Mouse (Mus musculus): ENCODE measurements at regions not wholly inside any gene's neighbourhood (a gene's known extent, or its start where the extent isn't known, plus 50 kb on each side); places are given as distances from the start of the nearest gene placed in this dataset.

DNA sequence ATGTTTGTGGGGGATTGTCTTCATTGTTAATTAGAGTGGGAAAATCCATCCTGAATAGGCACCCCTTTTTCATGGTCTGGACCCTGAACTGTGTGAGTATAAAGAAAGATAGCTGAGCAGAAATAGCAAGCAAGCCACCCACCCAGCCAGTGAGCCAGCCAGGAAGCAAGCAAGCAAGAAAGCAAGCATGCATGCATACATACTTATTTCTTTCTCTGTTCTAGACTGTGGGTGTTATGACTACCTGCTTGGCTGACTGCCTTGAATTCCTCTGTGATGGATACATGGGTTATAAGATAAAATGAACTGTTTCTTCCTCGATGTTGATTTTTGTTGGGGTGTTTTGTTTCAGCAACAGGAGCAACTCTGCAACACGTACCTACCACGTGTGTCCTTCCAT is 385.8 kb downstream of the Pmp22 start:
- no peaks in the 10 kb centered on the region for H3K36me3 ChIP-seq
- H3K27me3 ChIP-seq = no peaks in the 10 kb centered on the region
- peaks cover 6% of the 10 kb centered on the region for H3K9me3 ChIP-seq
- no peak overlapping the region for H3K9ac ChIP-seq (replicated peaks)
- no peak overlapping the region for H3K4me3 ChIP-seq
- H3K27ac ChIP-seq (replicated peaks) = no peak overlapping the region
- ATAC-seq (replicated peaks) = no peak
- H3K4me2 ChIP-seq (replicated peaks) = no peak overlapping the region
- WGBS = 92% methylated on average over 3 of the region's 3 CpGs
- peaks cover 11% of the 10 kb centered on the region; the same call in 1 of the 2 replicates for H3K4me1 ChIP-seq

DNA sequence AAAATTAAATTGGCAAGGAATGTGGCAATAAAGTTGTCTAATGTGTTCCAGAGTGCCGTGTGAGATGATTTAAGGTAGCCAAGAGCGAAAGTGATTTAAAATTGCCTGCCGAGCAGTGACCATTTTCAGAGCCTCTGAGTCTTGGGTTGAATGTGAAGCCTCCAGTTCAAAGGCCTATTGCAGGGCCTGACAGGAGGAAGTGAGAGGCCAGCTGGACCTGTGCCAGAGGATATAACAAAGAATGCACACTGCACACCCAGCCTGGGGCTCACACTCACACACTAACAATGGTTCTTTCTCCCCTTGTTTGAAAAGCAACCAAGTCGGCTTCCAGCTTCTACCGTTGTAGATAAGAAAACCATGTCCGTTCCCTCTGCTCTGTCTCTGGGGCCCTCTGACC is 390.1 kb downstream of the Pmp22 start:
- no peaks in the 10 kb centered on the region for H3K27me3 ChIP-seq
- H3K9ac ChIP-seq (replicated peaks) = no peak overlapping the region
- H3K4me3 ChIP-seq = no peak overlapping the region
- H3K9me3 ChIP-seq = no peaks in the 10 kb centered on the region; the same call in 1 of the 2 replicates
- no peak overlapping the region for H3K4me2 ChIP-seq (replicated peaks)
- WGBS = 25% methylated on average over 6 of the region's 6 CpGs
- no peak overlapping the region for H3K27ac ChIP-seq (replicated peaks)
- ATAC-seq (replicated peaks) = no peak; the same call in 1 of the 2 replicates
- H3K36me3 ChIP-seq = no peaks in the 10 kb centered on the region
- peaks cover 11% of the 10 kb centered on the region; the same call in 1 of the 2 replicates for H3K4me1 ChIP-seq

DNA sequence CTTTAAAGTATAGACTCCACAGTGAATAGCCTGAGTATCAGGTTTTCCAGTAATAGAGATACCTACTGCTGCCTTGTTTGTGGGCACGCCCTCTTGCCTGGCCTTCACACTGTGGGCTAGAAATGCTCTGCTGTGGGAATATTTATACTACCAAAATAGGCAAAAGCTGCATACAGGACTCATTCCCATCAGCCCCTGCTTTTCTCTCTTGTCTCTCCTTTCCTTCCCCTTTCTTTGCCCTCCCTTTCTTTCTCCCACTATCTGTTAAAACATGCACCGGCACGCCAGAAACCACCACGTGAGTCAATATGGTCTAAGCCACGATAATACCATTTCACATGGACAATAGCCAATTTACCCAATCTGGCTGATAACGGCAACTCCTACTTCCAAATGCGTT is 395.5 kb downstream of the Pmp22 start:
- Histone ChIP-seq H3K9ac (replicated peaks) (no peak overlapping the region), H3K4me3 (no peak overlapping the region), H3K4me1 (peaks cover 22% of the 10 kb centered on the region), H3K36me3 (no peaks in the 10 kb centered on the region), H3K4me2 (replicated peaks) (no peak overlapping the region), H3K27me3 (no peaks in the 10 kb centered on the region), H3K27ac (replicated peaks) (no peak overlapping the region), H3K9me3 (no peaks in the 10 kb centered on the region)
- no peak for ATAC-seq (replicated peaks)
- WGBS = 25% methylated on average over 7 of the region's 7 CpGs

DNA sequence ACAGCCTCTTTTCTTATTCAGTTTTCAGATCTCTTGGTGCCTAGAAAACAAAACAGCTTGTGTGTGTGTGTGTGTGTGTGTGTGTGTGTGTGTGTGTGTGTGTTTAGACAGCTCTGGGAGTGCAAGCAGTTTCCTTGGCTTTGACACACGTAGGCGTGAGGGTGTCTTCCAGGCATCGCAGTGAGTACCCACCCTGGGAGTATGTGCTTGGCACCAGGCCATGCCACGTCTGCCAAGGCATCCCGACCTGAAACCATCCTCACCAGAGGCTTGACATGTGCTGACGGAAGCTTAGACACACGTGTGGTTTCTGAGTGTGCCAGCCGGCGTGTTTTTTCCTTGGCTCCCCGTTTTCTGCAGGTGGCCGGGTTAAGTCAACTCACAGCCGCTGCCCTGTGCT is 396.6 kb downstream of the Pmp22 start:
- H3K4me3 ChIP-seq = no peak overlapping the region
- H3K27ac ChIP-seq (replicated peaks) = 0 out of 2 replicates have a peak overlapping the region, but pooled peaks have one; percentile 13
- no peaks in the 10 kb centered on the region for H3K9me3 ChIP-seq
- H3K4me1 ChIP-seq = peaks cover 22% of the 10 kb centered on the region
- no peak; the same call in 1 of the 2 replicates for ATAC-seq (replicated peaks)
- WGBS = 55% methylated on average over 12 of the region's 12 CpGs
- H3K36me3 ChIP-seq = no peaks in the 10 kb centered on the region
- no peak overlapping the region for H3K4me2 ChIP-seq (replicated peaks)
- no peaks in the 10 kb centered on the region for H3K27me3 ChIP-seq
- H3K9ac ChIP-seq (replicated peaks) = no peak overlapping the region

DNA sequence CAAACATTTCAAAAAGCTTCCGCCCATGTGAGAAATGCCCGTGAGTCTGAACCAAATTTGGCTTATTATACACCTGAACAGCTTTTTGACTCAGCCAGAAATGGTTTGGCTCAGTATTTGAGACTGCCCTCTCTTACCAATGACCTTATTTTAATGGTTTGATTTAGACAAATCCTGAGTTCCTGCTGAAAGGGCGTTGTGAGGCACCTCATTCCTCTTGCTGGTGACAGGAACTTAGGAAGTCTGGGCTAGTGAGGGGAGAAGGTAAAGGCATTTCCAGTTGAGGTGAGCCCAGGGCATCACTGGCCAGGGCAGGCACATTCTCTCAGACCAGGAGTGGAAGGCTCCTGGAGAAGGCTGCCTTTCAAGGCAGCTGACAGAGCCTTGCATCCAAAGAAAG is 396.1 kb downstream of the Hs3st3b1 start:
- WGBS = 70% methylated on average over 3 of the region's 3 CpGs
- no peak overlapping the region for H3K9ac ChIP-seq (replicated peaks)
- H3K27ac ChIP-seq (replicated peaks) = no peak overlapping the region
- H3K27me3 ChIP-seq = no peaks in the 10 kb centered on the region
- no peaks in the 10 kb centered on the region for H3K36me3 ChIP-seq
- no peak overlapping the region for H3K4me3 ChIP-seq
- H3K4me1 ChIP-seq = peaks cover 22% of the 10 kb centered on the region
- H3K9me3 ChIP-seq = no peaks in the 10 kb centered on the region
- no peak overlapping the region for H3K4me2 ChIP-seq (replicated peaks)
- no peak for ATAC-seq (replicated peaks)

DNA sequence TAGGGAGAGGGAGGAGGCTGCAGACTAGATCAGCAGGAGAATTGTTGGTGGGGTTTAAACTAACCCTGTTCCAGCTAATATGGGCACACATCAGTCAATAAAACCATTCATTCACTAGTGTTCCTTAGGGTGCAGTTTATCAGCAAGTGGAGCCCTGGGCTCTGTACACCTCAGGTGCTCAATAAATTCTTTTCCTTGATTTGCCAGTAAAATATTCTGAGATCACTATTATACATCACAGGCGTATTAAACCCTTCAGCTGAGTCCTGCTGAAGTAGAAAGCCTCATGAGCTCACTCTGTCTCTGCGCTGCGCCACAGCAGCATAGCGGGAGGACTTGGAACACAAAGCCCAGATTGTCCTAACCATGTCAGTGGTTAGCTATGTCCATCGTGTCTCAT is 389.3 kb downstream of the Hs3st3b1 start:
- Histone ChIP-seq H3K9me3 (no peaks in the 10 kb centered on the region), H3K27me3 (no peaks in the 10 kb centered on the region), H3K4me2 (replicated peaks) (no peak overlapping the region), H3K9ac (replicated peaks) (no peak overlapping the region), H3K4me1 (0 out of 2 replicates have a peak, but pooled peaks cover 6% of the 10 kb centered on the region), H3K4me3 (no peak overlapping the region), H3K27ac (replicated peaks) (no peak overlapping the region), H3K36me3 (no peaks in the 10 kb centered on the region)
- 86% methylated on average over 5 of the region's 5 CpGs for WGBS
- no peak for ATAC-seq (replicated peaks)

DNA sequence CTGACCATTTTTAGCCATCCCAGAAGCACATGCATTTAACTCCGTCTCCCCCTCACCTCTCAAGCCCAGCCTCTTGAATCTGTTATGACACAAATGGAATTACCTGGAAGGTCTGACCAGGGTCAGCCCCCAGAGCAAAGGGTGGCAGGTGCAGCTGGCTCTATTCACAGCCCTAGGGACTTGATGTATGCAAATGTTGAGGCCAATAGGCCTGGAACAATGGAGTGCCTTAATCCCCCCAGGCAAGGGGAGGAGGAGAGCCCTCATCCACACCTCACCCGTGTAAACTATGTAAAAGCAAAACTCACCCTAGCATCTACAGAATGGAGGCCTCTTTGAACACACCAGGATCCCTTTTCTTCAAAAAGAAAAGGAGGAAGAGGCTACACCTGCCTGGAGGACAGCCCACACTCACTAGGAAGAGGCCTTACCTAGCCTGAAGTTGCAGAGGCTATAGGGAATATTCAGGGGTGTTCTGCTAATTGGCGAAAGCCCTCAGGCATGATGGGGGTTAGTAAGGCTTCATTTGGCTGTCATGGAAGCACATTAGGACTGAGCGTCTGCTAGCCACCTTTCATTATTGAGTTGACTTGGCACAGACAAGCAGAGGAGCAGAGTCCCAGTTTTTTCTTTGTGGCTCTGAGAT is 388.4 kb downstream of the Hs3st3b1 start:
- no peaks in the 10 kb centered on the region for H3K36me3 ChIP-seq
- H3K4me2 ChIP-seq (replicated peaks) = no peak overlapping the region
- H3K9ac ChIP-seq (replicated peaks) = no peak overlapping the region
- 26% methylated on average over 4 of the region's 4 CpGs for WGBS
- H3K4me1 ChIP-seq = 0 out of 2 replicates have a peak, but pooled peaks cover 6% of the 10 kb centered on the region
- H3K27me3 ChIP-seq = no peaks in the 10 kb centered on the region
- ATAC-seq (replicated peaks) = no peak
- no peaks in the 10 kb centered on the region for H3K9me3 ChIP-seq
- H3K4me3 ChIP-seq = no peak overlapping the region
- H3K27ac ChIP-seq (replicated peaks) = no peak overlapping the region

DNA sequence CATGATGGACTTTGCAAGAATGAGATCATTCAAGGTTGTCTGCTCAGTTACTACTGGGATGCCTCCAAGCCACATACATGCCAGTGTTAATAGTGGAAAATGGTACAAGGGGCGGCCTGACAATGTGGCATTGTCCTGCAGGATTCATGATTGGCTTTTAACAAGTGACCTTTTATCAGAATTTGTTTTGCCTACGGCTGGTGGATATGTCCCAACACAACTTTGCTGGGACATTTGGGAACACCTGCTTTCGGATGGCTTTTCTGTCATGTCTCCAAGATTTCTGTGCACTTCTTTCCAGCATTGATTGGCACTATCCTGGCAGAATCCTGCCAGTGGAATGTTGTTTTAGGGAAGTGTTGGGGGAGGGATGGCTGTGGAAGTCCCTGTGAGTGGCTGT is 384.4 kb downstream of the Hs3st3b1 start:
- no peak overlapping the region for H3K27ac ChIP-seq (replicated peaks)
- H3K9ac ChIP-seq (replicated peaks) = no peak overlapping the region
- no peaks in the 10 kb centered on the region for H3K27me3 ChIP-seq
- H3K4me2 ChIP-seq (replicated peaks) = no peak overlapping the region
- no peaks in the 10 kb centered on the region for H3K36me3 ChIP-seq
- no peak overlapping the region for H3K4me3 ChIP-seq
- WGBS = 75% methylated on average over 3 of the region's 3 CpGs
- no peak for ATAC-seq (replicated peaks)
- no peaks in the 10 kb centered on the region for H3K9me3 ChIP-seq
- H3K4me1 ChIP-seq = 0 out of 2 replicates have a peak, but pooled peaks cover 6% of the 10 kb centered on the region

DNA sequence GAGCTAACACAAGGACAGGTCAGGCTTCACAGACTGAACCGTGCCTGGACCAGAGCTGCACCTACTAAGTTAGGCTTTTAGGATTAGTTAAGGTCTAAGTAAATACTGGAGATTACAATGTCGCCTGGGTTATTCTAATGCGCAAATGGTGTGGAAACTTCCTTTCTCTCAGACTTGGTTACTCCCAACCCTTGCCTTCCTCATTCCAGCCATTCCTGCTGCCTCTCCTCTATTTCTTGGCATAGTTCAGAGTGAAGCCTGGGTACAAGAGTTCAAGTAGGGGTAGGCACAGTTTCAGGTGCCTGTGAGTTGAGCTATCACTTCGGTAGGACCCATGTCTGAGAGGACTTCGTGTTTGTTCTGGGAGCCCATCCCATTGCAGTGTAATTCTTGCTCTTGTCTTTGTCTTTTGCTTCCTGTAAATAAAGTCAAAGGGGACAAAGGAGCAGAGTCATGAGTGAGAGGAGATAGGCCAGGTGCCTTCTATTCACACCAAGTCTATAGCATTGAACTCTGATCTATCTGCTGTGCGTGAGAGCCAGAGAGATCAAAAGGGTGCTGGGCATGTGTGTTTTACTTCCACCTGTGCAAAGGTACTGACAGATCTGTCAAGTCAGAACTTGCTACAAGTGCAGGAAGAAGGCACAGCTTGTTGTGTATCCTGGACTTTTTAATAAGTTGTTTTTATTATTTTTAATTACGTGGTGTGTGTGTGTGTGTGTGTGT is 378.0 kb downstream of the Hs3st3b1 start:
- Histone ChIP-seq H3K9ac (replicated peaks) (no peak overlapping the region), H3K27ac (replicated peaks) (no peak overlapping the region), H3K27me3 (no peaks in the 10 kb centered on the region), H3K4me2 (replicated peaks) (no peak overlapping the region), H3K4me1 (peaks cover 12% of the 10 kb centered on the region; the same call in 1 of the 2 replicates), H3K9me3 (no peaks in the 10 kb centered on the region), H3K36me3 (no peaks in the 10 kb centered on the region), H3K4me3 (no peak overlapping the region)
- 81% methylated on average over 7 of the region's 7 CpGs for WGBS
- ATAC-seq (replicated peaks) = no peak

DNA sequence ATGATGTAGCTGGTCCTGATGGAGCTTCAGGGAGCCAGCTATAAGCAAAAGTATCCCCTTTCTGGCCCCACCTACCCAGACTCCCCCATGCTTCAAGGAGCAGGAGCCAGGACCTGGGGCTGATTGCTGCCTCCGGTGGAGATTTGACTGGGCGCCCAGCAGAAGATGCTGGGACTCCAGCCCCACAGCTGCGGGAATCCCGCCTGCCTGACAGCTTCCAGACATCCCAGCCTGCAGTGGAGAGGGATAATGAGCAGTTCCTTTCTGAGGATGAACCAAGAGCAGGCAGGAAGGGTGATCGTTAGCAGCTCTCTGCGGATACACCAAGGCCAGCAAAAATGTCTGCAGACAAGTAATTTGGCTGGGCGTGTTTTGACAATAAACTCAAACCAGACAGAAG is 376.6 kb downstream of the Hs3st3b1 start:
- ATAC-seq (replicated peaks) = no peak
- WGBS = 12% methylated on average over 7 of the region's 7 CpGs
- Histone ChIP-seq H3K4me2 (replicated peaks) (no peak overlapping the region), H3K9ac (replicated peaks) (no peak overlapping the region), H3K4me3 (no peak overlapping the region), H3K27me3 (no peaks in the 10 kb centered on the region), H3K36me3 (no peaks in the 10 kb centered on the region), H3K9me3 (no peaks in the 10 kb centered on the region), H3K4me1 (peaks cover 12% of the 10 kb centered on the region; the same call in 1 of the 2 replicates), H3K27ac (replicated peaks) (no peak overlapping the region)

DNA sequence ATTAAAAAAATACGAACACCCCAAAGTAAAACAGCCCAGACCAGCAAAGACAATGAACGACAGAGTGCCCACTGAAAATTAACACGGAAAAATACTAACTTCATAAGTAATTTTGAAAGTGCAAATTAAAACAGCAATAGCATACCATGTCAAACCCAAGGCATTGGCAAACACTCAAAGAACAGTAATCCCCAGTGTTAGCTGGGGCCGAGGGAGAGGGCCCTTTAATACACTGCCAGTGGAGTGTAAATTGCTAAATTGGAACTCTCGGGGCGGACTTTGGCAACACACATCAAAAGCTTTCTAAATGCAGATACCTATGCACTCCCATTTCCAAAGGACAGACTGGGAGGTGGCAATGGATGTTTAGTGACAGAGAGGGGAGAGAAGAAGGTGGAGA is 361.6 kb downstream of the Hs3st3b1 start:
- 28% methylated on average over 6 of the region's 6 CpGs for WGBS
- H3K9ac ChIP-seq (replicated peaks) = no peak overlapping the region
- no peak overlapping the region for H3K27ac ChIP-seq (replicated peaks)
- no peaks in the 10 kb centered on the region for H3K9me3 ChIP-seq
- H3K4me3 ChIP-seq = no peak overlapping the region
- H3K4me1 ChIP-seq = peaks cover 6% of the 10 kb centered on the region
- no peak overlapping the region for H3K4me2 ChIP-seq (replicated peaks)
- no peak for ATAC-seq (replicated peaks)
- no peaks in the 10 kb centered on the region for H3K36me3 ChIP-seq
- no peaks in the 10 kb centered on the region for H3K27me3 ChIP-seq

DNA sequence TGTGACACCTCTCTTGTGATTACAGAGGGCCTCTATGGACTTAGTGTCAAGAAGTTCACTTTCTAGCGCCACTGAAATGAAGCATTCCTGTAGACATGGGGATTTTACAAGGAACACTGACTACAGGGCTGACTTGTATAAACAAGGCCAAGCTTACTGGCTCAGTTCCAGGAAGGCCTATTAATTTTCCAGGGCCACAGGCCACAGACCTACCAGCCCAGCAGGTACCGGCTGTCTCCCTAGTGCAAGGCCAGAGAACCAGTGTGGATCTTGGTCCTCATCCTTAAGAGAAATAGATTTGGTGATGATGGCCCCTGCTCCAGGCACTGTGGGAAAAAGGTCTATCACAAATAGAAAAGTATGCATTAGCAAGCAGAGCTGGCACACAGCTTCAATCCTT is 359.4 kb downstream of the Hs3st3b1 start:
- Histone ChIP-seq H3K4me3 (no peak overlapping the region), H3K4me2 (replicated peaks) (no peak overlapping the region), H3K36me3 (no peaks in the 10 kb centered on the region), H3K4me1 (peaks cover 6% of the 10 kb centered on the region), H3K9ac (replicated peaks) (no peak overlapping the region), H3K9me3 (no peaks in the 10 kb centered on the region), H3K27me3 (no peaks in the 10 kb centered on the region), H3K27ac (replicated peaks) (no peak overlapping the region)
- ATAC-seq (replicated peaks) = no peak
- WGBS = 87% methylated on average over 2 of the region's 2 CpGs
